Mouse (Mus musculus) lung, adult 2 months (tissue): ENCODE data around the gene Tmem196.

Source experiments
- CTCF ChIP-seq: fragments of 200-500 bp; IDR thresholded peaks from 2 replicates; pipeline ENCODE4 v1.5.1; 2011; ENCODE audit warnings: mild to moderate bottlenecking, low read length, control low read depth; ENCODE audit not compliant: insufficient read depth
- POLR2A ChIP-seq: fragments of 200-500 bp; IDR thresholded peaks from 2 replicates; pipeline ENCODE4 v1.6.1; 2011; ENCODE audit warnings: low read depth, mild to moderate bottlenecking, control low read depth, low read length, borderline replicate concordance; ENCODE audit errors: extremely low read depth

- no peak for TF ChIP-seq POLR2A
- TF ChIP-seq CTCF: no peak
These were observed 52.6 kb downstream of the Tmem196 start for GRCm38 (mm10) chr12:119998267-119998666.
